In genomic region chr1:155353096-155353495, GRCm38 (mm10) we compare ENCODE assay signal across 14 mouse cellular contexts.
DNase-seq lines count a peak whose midpoint lies in the region; ATAC-seq and TF ChIP-seq lines count a peak whose summit lies in the region.
"Had no signal": no experiment of that assay in that cellular context is flagged by ENCODE, and none has a peak within 500 bp of the region (broad histone marks: within the 10 kb centered on the region; RNA-seq: fewer than 3 reads in every experiment).

No protein-coding gene starts in this region.

- H3K27me3 ChIP-seq in heart, embryonic 13.5 days (replicated peaks): no peaks in the 10 kb centered on the region
- H3K27me3 ChIP-seq in heart, adult 2 months (ENCODE audit: control insufficient read depth, insufficient read depth, low read length): no peaks in the 10 kb centered on the region
- H3K27me3 ChIP-seq in liver, embryonic 11.5 days (replicated peaks; ENCODE audit: control insufficient read depth, insufficient read depth, low read length): no peaks in the 10 kb centered on the region
- H3K27me3 ChIP-seq: liver, embryonic 15.5 days had no signal

- TF ChIP-seq CTCF in heart, adult 2 months (IDR thresholded peaks at IDR 0.05): no peak

- TF ChIP-seq POLR2A in heart, adult 2 months (IDR thresholded peaks at IDR 0.05; ENCODE audit: insufficient read depth, low read depth, low read length): no peak

- H3K9me3 ChIP-seq in heart, embryonic 13.5 days: no peaks in the 10 kb centered on the region
- no peaks in the 10 kb centered on the region for H3K9me3 ChIP-seq in liver, embryonic 11.5 days (ENCODE audit: control insufficient read depth, low read length)
- H3K9me3 ChIP-seq: liver, embryonic 15.5 days had no signal

- intact Hi-C loops in heart, adult 2 months (cut with DNase I): no loop called here

- DNase-seq in heart, adult 2 months: no peak
- DNase-seq in liver: peak; percentile 34
- DNase-seq in liver, embryonic 11.5 days (ENCODE audit: low spot score): no peak
- peak; percentile 3 for DNase-seq in NIH3T3 (ENCODE audit: low read depth)
- DNase-seq in c-Kit-positive CD71-positive TER-119-positive erythroid progenitor cells, embryonic 14.5 days (ENCODE audit: low spot score): peak; percentile 49
- no peak for DNase-seq in layer of hippocampus, postnatal 14 days (ENCODE audit: low spot score in 2 of 2)
- DNase-seq: forebrain, postnatal 0 days; gastrocnemius, postnatal 36 days; kidney, adult 8-10 months; right cerebral cortex, postnatal 25 days; thymus, postnatal 36 days had no signal

- peaks cover 26% of the 10 kb centered on the region for H3K4me1 ChIP-seq in heart, embryonic 13.5 days
- H3K4me1 ChIP-seq in heart, adult 2 months (ENCODE audit: control insufficient read depth, insufficient read depth, low read length): no peaks in the 10 kb centered on the region
- H3K4me1 ChIP-seq in liver, embryonic 11.5 days (replicated peaks; ENCODE audit: control insufficient read depth, insufficient read depth, low read length): peaks cover 31% of the 10 kb centered on the region

- no peaks in the 10 kb centered on the region for H3K79me2 ChIP-seq in heart, adult 2 months (replicated peaks; ENCODE audit: control insufficient read depth, insufficient read depth, low read length)

- no peak for ATAC-seq in heart, embryonic 13.5 days (ENCODE audit: extremely low read depth, insufficient number of reproducible peaks, low FRiP score, low TSS enrichment)
- ATAC-seq in liver, embryonic 11.5 days (replicated peaks; ENCODE audit: low FRiP score): no peak
- ATAC-seq: forebrain, postnatal 0 days had no signal

- H3K27ac ChIP-seq in heart, embryonic 13.5 days (replicated peaks): no peak overlapping the region
- H3K27ac ChIP-seq in heart, adult 2 months: no peak overlapping the region
- H3K27ac ChIP-seq in liver, embryonic 11.5 days (ENCODE audit: low read depth, low read length): no peak overlapping the region
- H3K27ac ChIP-seq: hindbrain, embryonic 14.5 days; liver, embryonic 15.5 days had no signal

- 46% methylated on average over 4 of the region's 4 CpGs for WGBS in heart, embryonic 13.5 days
- WGBS in heart, adult 2 months: 58% methylated on average over 4 of the region's 4 CpGs
- 74% methylated on average over 4 of the region's 4 CpGs for WGBS in liver, embryonic 11.5 days

- no peak for TF ChIP-seq EP300 in heart, adult 2 months (IDR thresholded peaks at IDR 0.05; ENCODE audit: insufficient read depth, low read depth, low read length)

- H3K36me3 ChIP-seq in heart, embryonic 13.5 days: no peaks in the 10 kb centered on the region
- H3K36me3 ChIP-seq in heart, adult 2 months (ENCODE audit: control insufficient read depth, insufficient read depth, low read length): no peaks in the 10 kb centered on the region; the same call in 1 of the 2 replicates
- no peaks in the 10 kb centered on the region for H3K36me3 ChIP-seq in liver, embryonic 11.5 days (ENCODE audit: control insufficient read depth, insufficient read depth, low read length)
- H3K36me3 ChIP-seq: liver, embryonic 15.5 days had no signal

- 0 out of 2 replicates have a peak overlapping the region, but pooled peaks have one; percentile 10 for H3K4me2 ChIP-seq in heart, embryonic 13.5 days
- no peak overlapping the region for H3K4me2 ChIP-seq in liver, embryonic 11.5 days
- H3K4me2 ChIP-seq: hindbrain, embryonic 14.5 days; liver, embryonic 15.5 days had no signal

- no peak overlapping the region for H3K9ac ChIP-seq in heart, embryonic 13.5 days
- H3K9ac ChIP-seq in heart, adult 2 months (ENCODE audit: low read depth, low read length): no peak overlapping the region
- no peak overlapping the region for H3K9ac ChIP-seq in liver, embryonic 11.5 days (ENCODE audit: low read depth, low read length)
- H3K9ac ChIP-seq: forebrain, postnatal 0 days; hindbrain, embryonic 14.5 days; liver, embryonic 15.5 days had no signal

- H3K4me3 ChIP-seq in heart, embryonic 13.5 days: no peak overlapping the region
- no peak overlapping the region for H3K4me3 ChIP-seq in heart, adult 2 months
- H3K4me3 ChIP-seq in liver, embryonic 11.5 days (ENCODE audit: low read depth, low read length): no peak overlapping the region
- H3K4me3 ChIP-seq: liver, embryonic 15.5 days had no signal

Comparison
In these comparisons a context has a peak if more than half of its experiments do, and no peak if none do; other contexts are left out.
1. DNase-seq: peak in liver (single experiment), NIH3T3 (single experiment) and c-Kit-positive CD71-positive TER-119-positive erythroid progenitor cells, embryonic 14.5 days (single experiment); none in heart, adult 2 months (0 of 2), liver, embryonic 11.5 days (single experiment) and layer of hippocampus, postnatal 14 days (0 of 2).